Mouse (Mus musculus): ENCODE data around the gene Scmh1.

- TF ChIP-seq CTCF (IDR thresholded peaks at IDR 0.05; ENCODE audit: control insufficient read depth, insufficient read depth, low read length) (no peak), POLR2A (IDR thresholded peaks at IDR 0.05; ENCODE audit: borderline replicate concordance, control insufficient read depth, low read depth, low read length) (no peak)
Observed at GRCm38 (mm10) chr4:120570438-120571069, 165.5 kb downstream of the Scmh1 start.
